27 mouse cellular contexts compared by ENCODE assay signal in genomic region chr2:60252782-60253181, GRCm38 (mm10). TPM values are rescaled to one million over a fixed set of nuclear protein-coding genes. Genes with fewer than 3 reads are reported as not detected.
DNase-seq lines count a peak whose midpoint lies in the region; ATAC-seq and TF ChIP-seq lines count a peak whose summit lies in the region.
"Had no signal": no experiment of that assay in that cellular context is flagged by ENCODE, and none has a peak within 500 bp of the region (broad histone marks: within the 10 kb centered on the region; RNA-seq: fewer than 3 reads in every experiment).

No protein-coding gene starts in this region.

- H3K9ac ChIP-seq in hindbrain, embryonic 16.5 days (ENCODE audit: low read depth, low read length): no peak overlapping the region
- no peak overlapping the region for H3K9ac ChIP-seq in hindbrain, embryonic 12.5 days
- H3K9ac ChIP-seq in intestine, embryonic 16.5 days (ENCODE audit: low read depth, low read length): no peak overlapping the region
- H3K9ac ChIP-seq: embryonic facial prominence, embryonic 12.5 days; forebrain, embryonic 12.5 days had no signal

- no peak overlapping the region for H3K27ac ChIP-seq in hindbrain, embryonic 16.5 days (ENCODE audit: low read depth, low read length)
- H3K27ac ChIP-seq in hindbrain, embryonic 12.5 days: no peak overlapping the region
- no peak overlapping the region for H3K27ac ChIP-seq in intestine, embryonic 16.5 days (ENCODE audit: low read length)
- peak overlapping the region; percentile 86; the same call in 1 of the 2 replicates for H3K27ac ChIP-seq in small intestine, adult 2 months (ENCODE audit: insufficient read depth, low read depth, low read length)
- H3K27ac ChIP-seq: embryonic facial prominence, embryonic 10.5 days; embryonic facial prominence, embryonic 12.5 days; forebrain, embryonic 10.5 days; forebrain, embryonic 12.5 days had no signal

- peaks cover 8% of the 10 kb centered on the region; the same call in 1 of the 2 replicates for H3K36me3 ChIP-seq in hindbrain, embryonic 16.5 days (ENCODE audit: control insufficient read depth, insufficient read depth, low read length)
- H3K36me3 ChIP-seq in hindbrain, embryonic 12.5 days: peaks cover 4% of the 10 kb centered on the region
- peaks cover 10% of the 10 kb centered on the region for H3K36me3 ChIP-seq in intestine, embryonic 16.5 days (ENCODE audit: control insufficient read depth, insufficient read depth, low read length)
- peaks cover 44% of the 10 kb centered on the region for H3K36me3 ChIP-seq in small intestine, adult 2 months (ENCODE audit: control insufficient read depth, insufficient read depth, low read length)

- no peaks in the 10 kb centered on the region for H3K27me3 ChIP-seq in hindbrain, embryonic 16.5 days (replicated peaks; ENCODE audit: control insufficient read depth, insufficient read depth, low read length)
- no peaks in the 10 kb centered on the region for H3K27me3 ChIP-seq in hindbrain, embryonic 12.5 days
- no peaks in the 10 kb centered on the region for H3K27me3 ChIP-seq in intestine, embryonic 16.5 days (replicated peaks; ENCODE audit: control insufficient read depth, insufficient read depth, low read length)
- H3K27me3 ChIP-seq in small intestine, adult 2 months (ENCODE audit: control insufficient read depth, insufficient read depth, low read length): no peaks in the 10 kb centered on the region
- H3K27me3 ChIP-seq: CH12.LX; embryonic facial prominence, embryonic 12.5 days; forebrain, embryonic 12.5 days; Patski had no signal

- 0 out of 2 replicates have a peak, but pooled peaks have one; percentile 17 for ATAC-seq in hindbrain, embryonic 16.5 days
- ATAC-seq in hindbrain, embryonic 12.5 days (ENCODE audit: low FRiP score): no peak
- peak; percentile 78 for ATAC-seq in intestine, embryonic 16.5 days
- ATAC-seq in erythroblast, adult 5-6 weeks (replicated peaks; ENCODE audit: low FRiP score, poor library complexity, severe bottlenecking): no peak
- ATAC-seq: activated CD4-positive, CD25-positive, alpha-beta regulatory T cell, adult 4 months; CD4-positive, CD25-positive, alpha-beta regulatory T cell, adult 4 months; forebrain, embryonic 14.5 days; forebrain, embryonic 16.5 days; Patski had no signal

- no peaks in the 10 kb centered on the region for H3K4me1 ChIP-seq in hindbrain, embryonic 16.5 days (ENCODE audit: control insufficient read depth, insufficient read depth, low read depth, low read length)
- H3K4me1 ChIP-seq in hindbrain, embryonic 12.5 days: no peaks in the 10 kb centered on the region
- no peaks in the 10 kb centered on the region for H3K4me1 ChIP-seq in intestine, embryonic 16.5 days (ENCODE audit: control insufficient read depth, insufficient read depth, low read length)
- H3K4me1 ChIP-seq in small intestine, adult 2 months (ENCODE audit: control insufficient read depth, insufficient read depth, insufficient read length, low read length): no peaks in the 10 kb centered on the region
- H3K4me1 ChIP-seq: embryonic facial prominence, embryonic 10.5 days; embryonic facial prominence, embryonic 12.5 days; forebrain, embryonic 10.5 days; forebrain, embryonic 12.5 days had no signal

- H3K4me2 ChIP-seq in hindbrain, embryonic 16.5 days (ENCODE audit: low read length): no peak overlapping the region
- H3K4me2 ChIP-seq in hindbrain, embryonic 12.5 days (replicated peaks): no peak overlapping the region
- H3K4me2 ChIP-seq in intestine, embryonic 16.5 days (ENCODE audit: low read depth, low read length): no peak overlapping the region
- H3K4me2 ChIP-seq: embryonic facial prominence, embryonic 12.5 days; forebrain, embryonic 12.5 days had no signal

- H3K9me3 ChIP-seq in hindbrain, embryonic 16.5 days (ENCODE audit: control insufficient read depth, low read length): no peaks in the 10 kb centered on the region
- H3K9me3 ChIP-seq in hindbrain, embryonic 12.5 days (replicated peaks): no peaks in the 10 kb centered on the region
- no peaks in the 10 kb centered on the region for H3K9me3 ChIP-seq in intestine, embryonic 16.5 days (ENCODE audit: control insufficient read depth, low read length)
- H3K9me3 ChIP-seq: embryonic facial prominence, embryonic 10.5 days; embryonic facial prominence, embryonic 12.5 days; forebrain, embryonic 10.5 days; G1E had no signal

- no peak for TF ChIP-seq POLR2A in small intestine, adult 2 months (IDR thresholded peaks at IDR 0.05; ENCODE audit: low read depth, low read length)

- no peak for TF ChIP-seq CTCF in small intestine, adult 2 months (IDR thresholded peaks at IDR 0.05; ENCODE audit: extremely low read depth, insufficient read length, insufficient replicate concordance, low read depth, low read length)

- H3K4me3 ChIP-seq in hindbrain, embryonic 16.5 days (ENCODE audit: low read length): no peak overlapping the region
- no peak overlapping the region for H3K4me3 ChIP-seq in hindbrain, embryonic 12.5 days
- H3K4me3 ChIP-seq in intestine, embryonic 16.5 days (ENCODE audit: low read length): no peak overlapping the region
- H3K4me3 ChIP-seq in small intestine, adult 2 months (ENCODE audit: low read depth, low read length): no peak overlapping the region
- H3K4me3 ChIP-seq: embryonic facial prominence, embryonic 10.5 days; embryonic facial prominence, embryonic 12.5 days; erythroblast, embryonic 14.5 days; forebrain, embryonic 10.5 days; forebrain, embryonic 12.5 days had no signal

- 80% methylated on average over 4 of the region's 4 CpGs for WGBS in hindbrain, embryonic 16.5 days
- 81% methylated on average over 4 of the region's 4 CpGs for WGBS in hindbrain, embryonic 12.5 days
- 71% methylated on average over 4 of the region's 4 CpGs for WGBS in intestine, embryonic 16.5 days
- WGBS in small intestine, adult 2 months: 35% methylated on average over 4 of the region's 4 CpGs

- DNase-seq in cerebellum, postnatal 10 days: no peak
- DNase-seq in cerebellum, postnatal 4 days (ENCODE audit: low spot score in 2 of 2): no peak
- DNase-seq: adrenal gland, adult 8-10 months; adrenal gland, postnatal 25 days; B cell, adult 2 months; cerebellum, adult 11 months; cerebellum, adult 18-20 months; cerebellum, adult 8-10 months; cerebellum, adult 9-11 months; cerebellum, postnatal 25 days had no signal

RNA-seq across cellular contexts. Expression of gene Cd302, which starts 31.5 kb away (rescaled TPM):
- 14.8 and 18.8 TPM in 2 replicates for polyA plus RNA-seq in hindbrain, embryonic 16.5 days (2015; fragmentation: Nextera tagmentation; extraction: Ambion mirVana)
- 24.5 and 24.6 TPM in 2 replicates for polyA plus RNA-seq in hindbrain, embryonic 12.5 days (2016; fragmentation: Nextera tagmentation; extraction: Ambion mirVana)
- polyA plus RNA-seq in intestine, embryonic 16.5 days (2015; fragmentation: Nextera tagmentation; extraction: Ambion mirVana): 39.5 and 41.2 TPM in 2 replicates
- 21.9 and 29.1 TPM in 2 replicates for polyA plus RNA-seq in small intestine, adult 2 months (2012; rRNA removed)
- 5.4 and 14.8 TPM in 2 replicates for total RNA-seq in erythroblast, adult 5-6 weeks (2015; ENCODE audit: low replicate concordance)
- total RNA-seq in erythroblast, adult 5-6 weeks (2017; ENCODE audit: low replicate concordance): 1.4 and 2.6 TPM in 2 replicates
- total RNA-seq: CH12.LX, G1E had no signal
- polyA plus RNA-seq: G1E had no signal

RNA-seq across cellular contexts. Expression of gene March7, which starts 43.1 kb away (rescaled TPM):
- 84.4 TPM in 2 replicates for polyA plus RNA-seq in hindbrain, embryonic 16.5 days (2015; fragmentation: Nextera tagmentation; extraction: Ambion mirVana)
- polyA plus RNA-seq in hindbrain, embryonic 12.5 days (2016; fragmentation: Nextera tagmentation; extraction: Ambion mirVana): 97.4 and 109 TPM in 2 replicates
- 56.4 and 60.5 TPM in 2 replicates for polyA plus RNA-seq in intestine, embryonic 16.5 days (2015; fragmentation: Nextera tagmentation; extraction: Ambion mirVana)
- 2.1 and 4.4 TPM in 2 replicates for polyA plus RNA-seq in small intestine, adult 2 months (2012; rRNA removed)
- total RNA-seq in erythroblast, adult 5-6 weeks (2015; ENCODE audit: low replicate concordance): 45.1 and 60.7 TPM in 2 replicates
- total RNA-seq in erythroblast, adult 5-6 weeks (2017; ENCODE audit: low replicate concordance): 44.2 and 91.0 TPM in 2 replicates

RNA-seq across cellular contexts. Expression of gene Baz2b, which starts 43.1 kb away (rescaled TPM):
- polyA plus RNA-seq in hindbrain, embryonic 16.5 days (2015; fragmentation: Nextera tagmentation; extraction: Ambion mirVana): 72.2 and 72.8 TPM in 2 replicates
- polyA plus RNA-seq in hindbrain, embryonic 12.5 days (2016; fragmentation: Nextera tagmentation; extraction: Ambion mirVana): 92.4 and 98.0 TPM in 2 replicates
- 38.2 and 42.3 TPM in 2 replicates for polyA plus RNA-seq in intestine, embryonic 16.5 days (2015; fragmentation: Nextera tagmentation; extraction: Ambion mirVana)
- polyA plus RNA-seq in small intestine, adult 2 months (2012; rRNA removed): 4.0 and 9.9 TPM in 2 replicates
- total RNA-seq in erythroblast, adult 5-6 weeks (2015; ENCODE audit: low replicate concordance): 59.8 and 90.3 TPM in 2 replicates
- 116 and 119 TPM in 2 replicates for total RNA-seq in erythroblast, adult 5-6 weeks (2017; ENCODE audit: low replicate concordance)

Comparison
In these comparisons a context has a peak if more than half of its experiments do, and no peak if none do; other contexts are left out.
1. ATAC-seq: peak in hindbrain, embryonic 16.5 days (single experiment) and intestine, embryonic 16.5 days (single experiment); none in hindbrain, embryonic 12.5 days (single experiment) and erythroblast, adult 5-6 weeks (single experiment).
2. RNA of gene March7, which starts 43.1 kb away (polyA plus RNA-seq): 97.4 to 109 TPM in hindbrain, embryonic 12.5 days, 84.4 TPM in hindbrain, embryonic 16.5 days and 56.4 to 60.5 TPM in intestine, embryonic 16.5 days; 2.1 to 4.4 TPM in small intestine, adult 2 months; every median in the first group is over 10 times any median in the second.